Mouse (Mus musculus) urinary bladder, postnatal 10 days (tissue): ENCODE measurements around the gene Trim71.

Experiments used
- DNase-seq: peaks from one replicate; pipeline ENCODE4 v3.0.0; 2022; ENCODE audit warnings: low spot score

Gene Trim71

GRCm38 (mm10) chr9:114563761-114564606, at the start of gene Trim71:
Trim71 (minus strand) TSS chr9:114564369.
- DNase-seq = no peak

GRCm38 (mm10) chr9:114613026-114613425, 48.9 kb upstream of the Trim71 start:
- no peak for DNase-seq

- DNase-seq = no peak
Measured at GRCm38 (mm10) chr9:114612566-114612965, 48.4 kb upstream of the Trim71 start.

- no peak for DNase-seq
Measured at GRCm38 (mm10) chr9:114610266-114610665, 46.1 kb upstream of the Trim71 start.

GRCm38 (mm10) chr9:114603876-114604540, 39.8 kb upstream of the Trim71 start:
- DNase-seq = no peak

GRCm38 (mm10) chr9:114601096-114601495, 36.9 kb upstream of the Trim71 start:
- no peak for DNase-seq

GRCm38 (mm10) chr9:114585017-114585345, 20.8 kb upstream of the Trim71 start:
- no peak for DNase-seq

GRCm38 (mm10) chr9:114584183-114585016, 20.2 kb upstream of the Trim71 start:
- DNase-seq = no peak

- DNase-seq = no peak
Measured at GRCm38 (mm10) chr9:114583812-114584182, 19.6 kb upstream of the Trim71 start.

- DNase-seq = no peak
Measured at GRCm38 (mm10) chr9:114578646-114579045, 14.5 kb upstream of the Trim71 start.

GRCm38 (mm10) chr9:114576001-114576400, 11.8 kb upstream of the Trim71 start:
- DNase-seq = no peak

- DNase-seq = no peak
Measured at GRCm38 (mm10) chr9:114573528-114573927, 9.4 kb upstream of the Trim71 start.

- DNase-seq = no peak
Measured at GRCm38 (mm10) chr9:114568682-114569474, 4.7 kb upstream of the Trim71 start.

- DNase-seq = no peak
Measured at GRCm38 (mm10) chr9:114564667-114565066, 498 bp upstream of the Trim71 start.

GRCm38 (mm10) chr9:114562919-114563751, 1.0 kb downstream of the Trim71 start:
- no peak for DNase-seq

GRCm38 (mm10) chr9:114562031-114562918, 1.9 kb downstream of the Trim71 start:
- no peak for DNase-seq

GRCm38 (mm10) chr9:114561671-114561971, 2.5 kb downstream of the Trim71 start:
- DNase-seq = no peak

- DNase-seq = no peak
Measured at GRCm38 (mm10) chr9:114560771-114561670, 3.1 kb downstream of the Trim71 start.

GRCm38 (mm10) chr9:114560141-114560540, 4.0 kb downstream of the Trim71 start:
- DNase-seq = no peak
